Mouse (Mus musculus) layer of hippocampus, postnatal 14 days (tissue): ENCODE data around the gene Zfp335. TPM values are rescaled to one million over a fixed set of nuclear protein-coding genes. Genes with fewer than 3 reads are reported as not detected.
"Not testable (repeated sequence)": the region's sequence is repeated elsewhere in the genome, so short reads cannot be mapped to it uniquely, and the experiment has no call there.

Experiments used
- DNase-seq, 2 experiments: peaks; one replicate each; pipeline ENCODE4 v3.0.0; 2021 to 2022; ENCODE audit warnings: low spot score in 2 of 2, mixed read lengths in 1 of 2
- total RNA-seq, 2 experiments: library from RNA; stranded (reverse); gene quantifications; 2 replicates each; pipeline ENCODE4 v1.2.3; 2021

Zfp335 gene
- total RNA-seq, 2 experiments from 2014 or later, result 25.0 to 26.4 TPM

GRCm38 (mm10) chr2:164873621-164874020, 37.9 kb downstream of the Zfp335 start:
- DNase-seq, result no peak

GRCm38 (mm10) chr2:164871602-164872303, 39.8 kb downstream of the Zfp335 start:
- no peak for DNase-seq

GRCm38 (mm10) chr2:164868491-164868890, 43.1 kb downstream of the Zfp335 start:
- no peak for DNase-seq

GRCm38 (mm10) chr2:164867566-164867965, 44.0 kb downstream of the Zfp335 start:
- no peak for DNase-seq

- no peak for DNase-seq
Observed at GRCm38 (mm10) chr2:164866741-164867551, 44.6 kb downstream of the Zfp335 start.

GRCm38 (mm10) chr2:164864593-164864992, 47.0 kb downstream of the Zfp335 start:
- no peak for DNase-seq

GRCm38 (mm10) chr2:164863411-164863810, 48.1 kb downstream of the Zfp335 start:
- not testable (repeated sequence) for DNase-seq

- DNase-seq, result no peak
Observed at GRCm38 (mm10) chr2:164862179-164862861, 49.2 kb downstream of the Zfp335 start.

- DNase-seq, result no peak
Observed at GRCm38 (mm10) chr2:164861094-164861493, 50.5 kb downstream of the Zfp335 start.

GRCm38 (mm10) chr2:164859640-164860432, 51.7 kb downstream of the Zfp335 start:
- no peak for DNase-seq

GRCm38 (mm10) chr2:164859155-164859554, 52.4 kb downstream of the Zfp335 start:
- no peak for DNase-seq

GRCm38 (mm10) chr2:164857842-164858553, 53.6 kb downstream of the Zfp335 start:
- DNase-seq, result no peak

GRCm38 (mm10) chr2:164857101-164857821, 54.3 kb downstream of the Zfp335 start, which contains the start of gene Pltp:
Pltp (minus strand) TSS chr2:164857711.
- DNase-seq, result no peak

- DNase-seq, result no peak
Observed at GRCm38 (mm10) chr2:164856309-164857100, 55.1 kb downstream of the Zfp335 start.

GRCm38 (mm10) chr2:164855572-164855971, 56.0 kb downstream of the Zfp335 start:
- DNase-seq, result not testable (repeated sequence)

GRCm38 (mm10) chr2:164850061-164850460, 61.5 kb downstream of the Zfp335 start:
- no peak for DNase-seq

GRCm38 (mm10) chr2:164845782-164846181, 65.8 kb downstream of the Zfp335 start:
- DNase-seq, result no peak
